ENCODE assay signal across 9 mouse cellular contexts in genomic region chr14:72371702-72372277, GRCm38 (mm10).
DNase-seq lines count a peak whose midpoint lies in the region; TF ChIP-seq lines count a peak whose summit lies in the region.
"Had no signal": no experiment of that assay in that cellular context is flagged by ENCODE, and none has a peak within 500 bp of the region (broad histone marks: within the 10 kb centered on the region; RNA-seq: fewer than 3 reads in every experiment).

No protein-coding gene starts in this region.

- DNase-seq in CD8-positive naive resting alpha-beta T cell, adult 2 months (ENCODE audit: low read depth in 2 of 2, low spot score in 2 of 2) = peak; percentile 4 to 19
- peak; percentile 82 for DNase-seq in brain, adult 2 months (ENCODE audit: low read depth, low spot score)
- peak; percentile 83 for DNase-seq in forebrain, embryonic 10.5 days (ENCODE audit: extremely low spot score, low spot score)
- peak; percentile 64 to 82 for DNase-seq in heart, postnatal 14 days
- peak; percentile 92 for DNase-seq in kidney, postnatal 4 days
- peak; percentile 54 for DNase-seq in lung, adult 2 months
- peak; percentile 6 for DNase-seq in ovary, adult 18-20 months (ENCODE audit: low spot score)
- DNase-seq in thymus, postnatal 36 days = peak; percentile 50 to 55

- H3K4me3 ChIP-seq in forebrain, embryonic 10.5 days = no peak overlapping the region
- H3K4me3 ChIP-seq in lung, adult 2 months (replicated peaks; ENCODE audit: extremely low read depth, low read depth, low read length) = no peak overlapping the region
- H3K4me3 ChIP-seq: embryonic facial prominence, embryonic 12.5 days had no signal

- intact Hi-C loops in heart, postnatal 14 days (cut with DNase I) = loop anchor here (5.0 kb wide), 1 partner anchor 1589 kb away; no protein-coding TSS in a partner anchor

- H3K36me3 ChIP-seq in forebrain, embryonic 10.5 days (replicated peaks) = no peaks in the 10 kb centered on the region
- H3K36me3 ChIP-seq: embryonic facial prominence, embryonic 12.5 days had no signal

- H3K27me3 ChIP-seq in forebrain, embryonic 10.5 days (ENCODE audit: poor library complexity, severe bottlenecking) = no peaks in the 10 kb centered on the region
- H3K27me3 ChIP-seq: embryonic facial prominence, embryonic 12.5 days had no signal

- peak; percentile 79 for TF ChIP-seq CTCF in lung, adult 2 months (IDR thresholded peaks at IDR 0.05; ENCODE audit: insufficient read depth, low read length)

- TF ChIP-seq POLR2A in lung, adult 2 months (IDR thresholded peaks at IDR 0.05; ENCODE audit: borderline replicate concordance, extremely low read depth, low read depth, low read length) = no peak

- no peaks in the 10 kb centered on the region for H3K4me1 ChIP-seq in forebrain, embryonic 10.5 days
- no peaks in the 10 kb centered on the region for H3K4me1 ChIP-seq in lung, adult 2 months (ENCODE audit: control insufficient read depth, insufficient read depth, low read length)
- H3K4me1 ChIP-seq: embryonic facial prominence, embryonic 12.5 days had no signal

- no peaks in the 10 kb centered on the region for H3K9me3 ChIP-seq in forebrain, embryonic 10.5 days
- H3K9me3 ChIP-seq: embryonic facial prominence, embryonic 12.5 days had no signal

- H3K27ac ChIP-seq in forebrain, embryonic 10.5 days = no peak overlapping the region
- H3K27ac ChIP-seq: embryonic facial prominence, embryonic 12.5 days had no signal

- 12% methylated on average over 10 of the region's 10 CpGs for WGBS in forebrain, embryonic 10.5 days
- WGBS in lung, adult 2 months = 7% methylated on average over 10 of the region's 10 CpGs

Comparison
In these comparisons a context has a peak if more than half of its experiments do, and no peak if none do; other contexts are left out.
1. DNase-seq: peak in every context shown above with its lines; median percentile 92 in kidney, postnatal 4 days; 83 in forebrain, embryonic 10.5 days; 82 in brain, adult 2 months; 73 in heart, postnatal 14 days; 54 in lung, adult 2 months; 52 in thymus, postnatal 36 days; 12 in CD8-positive naive resting alpha-beta T cell, adult 2 months; 6 in ovary, adult 18-20 months.